Mouse (Mus musculus): Measurements from ENCODE around the gene Eefsec.
A peak's percentile ranks its signal among the peaks of the same experiment; 100 is the strongest.

Eefsec gene

GRCm38 (mm10) chr6:88416130-88416758 lies 30.1 kb downstream of the Eefsec start:
- DNase-seq (ENCODE audit: low read depth, low spot score), result no peak

- DNase-seq (ENCODE audit: low read depth, low spot score), result no peak
Observed at GRCm38 (mm10) chr6:88412604-88413003, 33.7 kb downstream of the Eefsec start.

- DNase-seq (ENCODE audit: low read depth, low spot score), result no peak
Observed at GRCm38 (mm10) chr6:88409492-88409891, 36.8 kb downstream of the Eefsec start.

GRCm38 (mm10) chr6:88400451-88400850 lies 45.9 kb downstream of the Eefsec start:
- no peak for DNase-seq (ENCODE audit: low read depth, low spot score)

- DNase-seq (ENCODE audit: low read depth, low spot score), result no peak
Observed at GRCm38 (mm10) chr6:88397985-88398384, 48.4 kb downstream of the Eefsec start.

GRCm38 (mm10) chr6:88388946-88389345 lies 57.4 kb downstream of the Eefsec start:
- no peak for DNase-seq (ENCODE audit: low read depth, low spot score)

GRCm38 (mm10) chr6:88387836-88388724 lies 58.3 kb downstream of the Eefsec start:
- no peak for DNase-seq (ENCODE audit: low read depth, low spot score)

GRCm38 (mm10) chr6:88384420-88385053 lies 61.8 kb downstream of the Eefsec start:
- peak; percentile 11 for DNase-seq (ENCODE audit: low read depth, low spot score)

- DNase-seq (ENCODE audit: low read depth, low spot score), result no peak
Observed at GRCm38 (mm10) chr6:88383734-88384133, 62.6 kb downstream of the Eefsec start.

- no peak for DNase-seq (ENCODE audit: low read depth, low spot score)
Observed at GRCm38 (mm10) chr6:88379756-88380155, 66.6 kb downstream of the Eefsec start.

GRCm38 (mm10) chr6:88378829-88379228 lies 67.5 kb downstream of the Eefsec start:
- DNase-seq (ENCODE audit: low read depth, low spot score), result no peak

- no peak for DNase-seq (ENCODE audit: low read depth, low spot score)
Observed at GRCm38 (mm10) chr6:88374247-88374646, 72.1 kb downstream of the Eefsec start.

- DNase-seq (ENCODE audit: low read depth, low spot score), result no peak
Observed at GRCm38 (mm10) chr6:88369851-88370635, 76.3 kb downstream of the Eefsec start.

GRCm38 (mm10) chr6:88363475-88364012 lies 82.8 kb downstream of the Eefsec start:
- DNase-seq (ENCODE audit: low read depth, low spot score), result no peak

- no peak for DNase-seq (ENCODE audit: low read depth, low spot score)
Observed at GRCm38 (mm10) chr6:88361096-88361495, 85.2 kb downstream of the Eefsec start.

GRCm38 (mm10) chr6:88358210-88358609 lies 88.1 kb downstream of the Eefsec start:
- DNase-seq (ENCODE audit: low read depth, low spot score), result no peak

- DNase-seq (ENCODE audit: low read depth, low spot score), result no peak
Observed at GRCm38 (mm10) chr6:88355866-88356265, 90.5 kb downstream of the Eefsec start.

- no peak for DNase-seq (ENCODE audit: low read depth, low spot score)
Observed at GRCm38 (mm10) chr6:88352541-88352940, 93.8 kb downstream of the Eefsec start.

- no peak for DNase-seq (ENCODE audit: low read depth, low spot score)
Observed at GRCm38 (mm10) chr6:88346776-88347175, 99.6 kb downstream of the Eefsec start.

- no peak for DNase-seq (ENCODE audit: low read depth, low spot score)
Observed at GRCm38 (mm10) chr6:88345311-88345710, 101.0 kb downstream of the Eefsec start.

All from retina, adult 2 months (tissue).